In the genomic region with DNA sequence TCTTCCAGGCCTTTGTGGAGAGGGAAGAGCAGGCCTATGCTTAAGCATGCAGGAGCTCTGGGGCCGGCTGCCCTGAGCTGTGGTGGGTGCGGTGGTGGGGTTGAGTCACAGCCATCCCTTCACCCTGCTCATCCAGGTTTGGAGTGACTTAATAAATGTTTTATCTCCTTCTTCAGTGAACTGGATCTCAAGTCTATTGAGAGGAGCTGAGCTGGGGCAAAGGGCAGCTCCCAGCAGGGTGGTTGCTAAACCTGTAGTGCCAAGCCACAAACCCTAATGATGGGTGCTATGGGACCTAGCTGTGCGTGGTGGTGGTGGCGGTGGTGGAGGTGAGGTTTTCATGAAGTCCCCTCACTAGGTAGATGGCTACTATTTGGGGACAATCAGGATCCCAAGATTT, we compare ENCODE assay signal across 26 mouse cellular contexts. TPM values are rescaled to one million over a fixed set of nuclear protein-coding genes. Genes with fewer than 3 reads are reported as not detected.
"Had no signal": no experiment of that assay in that cellular context is flagged by ENCODE, and none has a peak within 500 bp of the region (broad histone marks: within the 10 kb centered on the region; RNA-seq: fewer than 3 reads in every experiment).

No protein-coding gene starts in this region.

- H3K27me3 ChIP-seq: hindbrain, embryonic 12.5 days; intestine, embryonic 15.5 days; limb, embryonic 12.5 days; liver, embryonic 13.5 days; liver, embryonic 15.5 days had no signal

- H3K36me3 ChIP-seq: liver, embryonic 13.5 days; liver, embryonic 15.5 days had no signal

- H3K27ac ChIP-seq: gastrocnemius, adult 2 months; heart, embryonic 10.5 days; hindbrain, embryonic 10.5 days; hindbrain, embryonic 12.5 days; hindbrain, embryonic 14.5 days; intestine, embryonic 15.5 days; kidney, postnatal 0 days; layer of hippocampus, adult 2 months; left cerebral cortex, adult 2 months; limb, embryonic 12.5 days; liver, embryonic 13.5 days; liver, embryonic 15.5 days had no signal

- DNase-seq: gastrocnemius, adult 2 months; gastrocnemius, postnatal 10 days; gastrocnemius, postnatal 25 days; heart, adult 18-20 months; heart, postnatal 10 days; heart, postnatal 4 days; kidney, postnatal 4 days; liver; liver, embryonic 13.5 days had no signal

- H3K4me2 ChIP-seq: heart, embryonic 12.5 days; hindbrain, embryonic 12.5 days; hindbrain, embryonic 14.5 days; intestine, embryonic 15.5 days; limb, embryonic 12.5 days; liver, embryonic 11.5 days; liver, embryonic 13.5 days; liver, embryonic 15.5 days had no signal

- H3K9ac ChIP-seq: heart, embryonic 12.5 days; hindbrain, embryonic 12.5 days; hindbrain, embryonic 14.5 days; intestine, embryonic 15.5 days; limb, embryonic 12.5 days; liver, embryonic 13.5 days; liver, embryonic 15.5 days had no signal

- ATAC-seq: hindbrain, embryonic 16.5 days; inflammation-experienced regulatory T-cells, adult 6 months; intestine, embryonic 15.5 days; intestine, postnatal 0 days had no signal

- H3K4me3 ChIP-seq: gastrocnemius, adult 2 months; heart, embryonic 10.5 days; heart, embryonic 12.5 days; hindbrain, embryonic 10.5 days; hindbrain, embryonic 12.5 days; intestine, embryonic 15.5 days; layer of hippocampus, adult 2 months; left cerebral cortex, adult 2 months; limb, embryonic 10.5 days; limb, embryonic 12.5 days; liver, embryonic 13.5 days; liver, embryonic 15.5 days had no signal

- H3K9me3 ChIP-seq: heart, embryonic 10.5 days; heart, embryonic 12.5 days; hindbrain, embryonic 10.5 days; hindbrain, embryonic 12.5 days; intestine, embryonic 15.5 days; limb, embryonic 10.5 days; limb, embryonic 12.5 days; liver, embryonic 13.5 days; liver, embryonic 15.5 days had no signal

RNA-seq across cellular contexts. Expression of a gene that starts 7.4 kb away (rescaled TPM):
- polyA plus RNA-seq: inflammation-experienced regulatory T-cells, adult 6 months had no signal

RNA-seq across cellular contexts. Expression of a gene that starts 20.6 kb away (rescaled TPM):
- polyA plus RNA-seq: heart, embryonic 14.5 days; liver, embryonic 11.5 days had no signal
